Mouse (Mus musculus) forebrain, embryonic 13.5 days (tissue): Measurements from ENCODE around the gene Lcp1. TPM values are rescaled to one million over a fixed set of nuclear protein-coding genes. Genes with fewer than 3 reads are reported as not detected.

Source experiments
- ATAC-seq: fragments of 200-750 bp; cut with Nextera tagmentation; 2 replicates; pipeline ENCODE4 v1.8.0; 2017
- H3K27ac ChIP-seq: fragments of 300-500 bp; sonication (generic); 2 replicates; pipeline ENCODE4 v1.5.1; 2015; ENCODE audit warnings: inconsistent platforms, mild to moderate bottlenecking, moderate library complexity
- H3K27me3 ChIP-seq: fragments of 300-500 bp; sonication (generic); 2 replicates; pipeline ENCODE4 v1.6.1; 2015; ENCODE audit warnings: mild to moderate bottlenecking, inconsistent platforms
- H3K36me3 ChIP-seq: fragments of 300-500 bp; sonication (generic); 2 replicates; pipeline ENCODE4 v1.6.1; 2015; ENCODE audit warnings: mild to moderate bottlenecking, inconsistent platforms; ENCODE audit not compliant: poor library complexity, severe bottlenecking
- H3K4me1 ChIP-seq: fragments of 300-500 bp; sonication (generic); 2 replicates; pipeline ENCODE4 v1.6.1; 2015; ENCODE audit warnings: inconsistent platforms
- H3K4me2 ChIP-seq: fragments of 300-500 bp; sonication (generic); 2 replicates; pipeline ENCODE4 v1.6.1; 2015; ENCODE audit warnings: inconsistent platforms, mild to moderate bottlenecking, moderate library complexity
- H3K4me3 ChIP-seq: fragments of 300-500 bp; sonication (generic); 2 replicates; pipeline ENCODE4 v1.5.1; 2015; ENCODE audit warnings: mild to moderate bottlenecking, inconsistent platforms
- H3K9ac ChIP-seq: fragments of 300-500 bp; sonication (generic); 2 replicates; pipeline ENCODE4 v1.6.1; 2015; ENCODE audit warnings: mild to moderate bottlenecking, inconsistent platforms
- H3K9me3 ChIP-seq: fragments of 300-500 bp; sonication (generic); replicated peaks from 2 replicates; pipeline ENCODE4 v1.6.1; 2016; ENCODE audit warnings: inconsistent platforms
- WGBS: fragments of 180-500 bp; shearing (Covaris S2); methylation state at CpG from one replicate; pipeline ENCODE4 v1.1.7; 2015; 5-methylcytosine and 5-hydroxymethylcytosine counted together
- polyA plus RNA-seq: library from polyadenylated mRNA; unstranded; fragments of >200 nt; fragmentation: Nextera tagmentation; extraction: Ambion mirVana; gene quantifications from 2 replicates; pipeline ENCODE4 v1.2.1, GENCODE M21; 2015

Lcp1 gene
- polyA plus RNA-seq, 1 experiment from 2014 or later: 14.8 TPM

DNA sequence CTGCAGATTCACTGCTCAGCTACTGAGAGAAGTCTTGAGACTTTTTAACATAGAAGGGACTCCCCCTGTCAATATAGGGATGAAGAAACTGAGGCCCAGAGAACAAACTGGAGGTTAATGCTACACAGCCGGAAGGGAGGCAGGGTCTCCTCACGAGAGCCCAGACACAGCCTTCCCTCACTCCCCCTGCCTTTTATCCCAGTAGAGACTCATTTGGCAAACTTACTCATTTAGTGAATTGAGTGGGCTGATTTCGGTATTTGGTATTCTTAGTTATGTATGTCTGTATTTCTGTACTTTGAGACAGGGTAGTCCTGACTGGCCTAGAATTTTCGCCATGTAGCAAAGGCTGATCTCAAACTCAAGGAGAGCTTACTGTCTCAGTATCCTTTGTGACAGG, 59.8 kb downstream of the Lcp1 start:
- no peak overlapping the region for H3K9ac ChIP-seq
- no peaks in the 10 kb centered on the region for H3K9me3 ChIP-seq
- 86% methylated on average over 4 of the region's 4 CpGs for WGBS
- no peak overlapping the region for H3K27ac ChIP-seq
- ATAC-seq: no peak
- no peaks in the 10 kb centered on the region for H3K27me3 ChIP-seq
- no peaks in the 10 kb centered on the region for H3K36me3 ChIP-seq
- H3K4me3 ChIP-seq: no peak overlapping the region
- no peak overlapping the region for H3K4me2 ChIP-seq
- no peaks in the 10 kb centered on the region for H3K4me1 ChIP-seq

GRCm38 (mm10) chr14:75192427-75192826, 61.5 kb downstream of the Lcp1 start:
- Histone ChIP-seq H3K27me3 (no peaks in the 10 kb centered on the region), H3K4me3 (no peak overlapping the region), H3K9me3 (no peaks in the 10 kb centered on the region), H3K4me2 (no peak overlapping the region), H3K4me1 (no peaks in the 10 kb centered on the region), H3K36me3 (no peaks in the 10 kb centered on the region), H3K27ac (no peak overlapping the region), H3K9ac (no peak overlapping the region)
- WGBS: 90% methylated on average over 10 of the region's 10 CpGs
- ATAC-seq: no peak

- no peak overlapping the region for H3K4me2 ChIP-seq
- H3K27ac ChIP-seq: no peak overlapping the region
- no peak overlapping the region for H3K9ac ChIP-seq
- no peaks in the 10 kb centered on the region for H3K36me3 ChIP-seq
- no peaks in the 10 kb centered on the region for H3K27me3 ChIP-seq
- H3K9me3 ChIP-seq: no peaks in the 10 kb centered on the region
- no peak for ATAC-seq
- no peaks in the 10 kb centered on the region for H3K4me1 ChIP-seq
- 87% methylated on average over 10 of the region's 10 CpGs for WGBS
- no peak overlapping the region for H3K4me3 ChIP-seq
Observed at GRCm38 (mm10) chr14:75192858-75193257, 62.0 kb downstream of the Lcp1 start.

DNA sequence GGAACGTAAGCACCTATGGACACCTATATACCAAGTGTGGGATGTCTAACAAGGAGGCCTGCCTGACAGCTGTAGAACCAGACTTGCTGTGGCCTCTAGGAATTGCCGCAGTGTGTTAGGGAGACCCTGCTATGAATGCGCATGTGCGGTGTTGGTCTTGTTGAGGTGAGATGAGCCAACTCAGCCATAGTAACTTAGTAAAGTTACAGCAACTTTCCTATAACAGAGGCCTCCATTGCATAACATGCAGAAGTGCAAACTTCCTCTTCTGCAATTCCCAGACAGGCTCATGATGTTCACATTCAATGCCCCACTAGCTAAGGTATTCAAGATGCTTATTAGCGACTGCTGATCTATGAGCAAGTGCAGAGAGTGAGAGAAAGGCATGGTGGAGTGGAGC, 64.6 kb downstream of the Lcp1 start:
- Histone ChIP-seq H3K4me3 (no peak overlapping the region), H3K4me1 (no peaks in the 10 kb centered on the region), H3K4me2 (no peak overlapping the region), H3K27me3 (no peaks in the 10 kb centered on the region), H3K36me3 (no peaks in the 10 kb centered on the region), H3K9ac (no peak overlapping the region), H3K9me3 (no peaks in the 10 kb centered on the region), H3K27ac (no peak overlapping the region)
- ATAC-seq: no peak
- 92% methylated on average over 5 of the region's 5 CpGs for WGBS

GRCm38 (mm10) chr14:75197027-75197426, 66.1 kb downstream of the Lcp1 start:
- Histone ChIP-seq H3K4me3 (no peak overlapping the region), H3K27me3 (no peaks in the 10 kb centered on the region), H3K36me3 (no peaks in the 10 kb centered on the region), H3K9me3 (peaks cover 5% of the 10 kb centered on the region; the same call in 1 of the 2 replicates), H3K4me2 (no peak overlapping the region), H3K9ac (no peak overlapping the region), H3K27ac (no peak overlapping the region), H3K4me1 (no peaks in the 10 kb centered on the region)
- WGBS: 42% methylated on average over 5 of the region's 5 CpGs
- ATAC-seq: peak; percentile 55

DNA sequence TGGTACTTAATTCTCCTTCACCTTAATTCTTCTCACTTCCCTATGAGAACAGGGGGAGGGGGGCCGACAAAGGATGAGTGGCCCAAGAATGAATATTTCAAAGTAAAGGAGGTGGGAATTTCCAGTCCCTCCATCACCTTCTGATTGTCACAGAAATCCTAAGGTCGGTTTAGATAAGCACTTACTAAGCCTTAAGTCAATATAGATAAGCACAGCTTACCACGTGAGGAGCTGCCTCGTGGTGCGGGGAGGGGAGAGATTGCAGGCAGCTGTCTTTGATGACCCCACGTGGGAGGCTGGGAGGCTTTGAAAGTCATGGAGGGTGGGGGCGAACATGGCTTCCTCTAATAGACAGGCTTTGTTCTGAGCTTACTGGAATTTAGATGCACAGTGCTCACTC, 66.8 kb downstream of the Lcp1 start:
- Histone ChIP-seq H3K36me3 (no peaks in the 10 kb centered on the region), H3K4me1 (no peaks in the 10 kb centered on the region), H3K27me3 (no peaks in the 10 kb centered on the region), H3K27ac (no peak overlapping the region), H3K9me3 (peaks cover 5% of the 10 kb centered on the region; the same call in 1 of the 2 replicates), H3K9ac (no peak overlapping the region), H3K4me2 (no peak overlapping the region), H3K4me3 (no peak overlapping the region)
- 68% methylated on average over 7 of the region's 7 CpGs for WGBS
- no peak for ATAC-seq

GRCm38 (mm10) chr14:75205363-75206051, 74.6 kb downstream of the Lcp1 start:
- Histone ChIP-seq H3K27me3 (no peaks in the 10 kb centered on the region), H3K27ac (no peak overlapping the region), H3K9ac (no peak overlapping the region), H3K4me1 (no peaks in the 10 kb centered on the region), H3K4me3 (no peak overlapping the region), H3K36me3 (no peaks in the 10 kb centered on the region), H3K4me2 (no peak overlapping the region), H3K9me3 (peaks cover 5% of the 10 kb centered on the region; the same call in 1 of the 2 replicates)
- 79% methylated on average over 6 of the region's 6 CpGs for WGBS
- no peak for ATAC-seq

- Histone ChIP-seq H3K4me3 (no peak overlapping the region), H3K4me1 (no peaks in the 10 kb centered on the region), H3K27ac (no peak overlapping the region), H3K27me3 (no peaks in the 10 kb centered on the region), H3K9me3 (0 out of 2 replicates have a peak, but pooled peaks cover 5% of the 10 kb centered on the region), H3K9ac (no peak overlapping the region), H3K4me2 (no peak overlapping the region), H3K36me3 (no peaks in the 10 kb centered on the region)
- 94% methylated on average over 4 of the region's 4 CpGs for WGBS
- ATAC-seq: no peak
Observed at GRCm38 (mm10) chr14:75206307-75206706, 75.4 kb downstream of the Lcp1 start.

DNA sequence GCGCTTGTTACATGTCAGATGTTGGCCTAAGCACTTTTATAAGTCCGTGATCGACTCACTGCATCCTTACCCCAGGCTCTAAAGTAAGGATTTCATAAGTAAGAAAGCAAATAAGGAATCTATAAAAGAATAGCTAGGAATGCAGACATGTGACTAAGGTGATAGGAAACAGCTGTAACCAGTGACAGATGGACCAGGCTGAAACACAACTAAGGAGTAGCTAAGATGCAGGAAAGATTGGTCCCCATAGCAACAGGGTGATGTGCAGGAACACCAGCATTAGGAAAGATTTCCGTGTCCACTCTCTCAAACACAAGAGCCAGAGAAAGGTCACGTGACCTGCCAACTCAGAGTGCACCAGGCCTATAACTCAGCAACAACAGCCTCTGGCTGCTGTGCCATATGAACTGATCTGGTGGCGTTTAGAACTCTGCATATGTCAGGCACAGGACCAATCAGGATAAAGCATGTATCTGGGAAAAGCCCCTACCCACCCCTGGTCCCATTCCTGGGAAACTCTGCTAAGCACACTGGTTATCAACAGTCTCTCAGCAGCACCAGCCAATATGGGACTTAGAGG, 77.8 kb downstream of the Lcp1 start:
- H3K9me3 ChIP-seq: no peaks in the 10 kb centered on the region
- WGBS: 81% methylated on average over 6 of the region's 6 CpGs
- no peak overlapping the region for H3K4me2 ChIP-seq
- no peak overlapping the region for H3K4me3 ChIP-seq
- no peak overlapping the region for H3K9ac ChIP-seq
- no peaks in the 10 kb centered on the region for H3K27me3 ChIP-seq
- H3K27ac ChIP-seq: no peak overlapping the region
- no peak for ATAC-seq
- H3K4me1 ChIP-seq: peaks cover 2% of the 10 kb centered on the region
- H3K36me3 ChIP-seq: no peaks in the 10 kb centered on the region

GRCm38 (mm10) chr14:75213752-75214151, 82.9 kb downstream of the Lcp1 start:
- H3K27me3 ChIP-seq: no peaks in the 10 kb centered on the region
- H3K4me3 ChIP-seq: no peak overlapping the region
- no peak overlapping the region for H3K9ac ChIP-seq
- H3K4me2 ChIP-seq: no peak overlapping the region
- 84% methylated on average over 11 of the region's 11 CpGs for WGBS
- H3K36me3 ChIP-seq: no peaks in the 10 kb centered on the region
- no peaks in the 10 kb centered on the region for H3K9me3 ChIP-seq
- 0 out of 2 replicates have a peak overlapping the region, but pooled peaks have one; percentile 6 for H3K27ac ChIP-seq
- peaks cover 8% of the 10 kb centered on the region for H3K4me1 ChIP-seq
- 0 out of 2 replicates have a peak, but pooled peaks have one; percentile 36 for ATAC-seq

DNA sequence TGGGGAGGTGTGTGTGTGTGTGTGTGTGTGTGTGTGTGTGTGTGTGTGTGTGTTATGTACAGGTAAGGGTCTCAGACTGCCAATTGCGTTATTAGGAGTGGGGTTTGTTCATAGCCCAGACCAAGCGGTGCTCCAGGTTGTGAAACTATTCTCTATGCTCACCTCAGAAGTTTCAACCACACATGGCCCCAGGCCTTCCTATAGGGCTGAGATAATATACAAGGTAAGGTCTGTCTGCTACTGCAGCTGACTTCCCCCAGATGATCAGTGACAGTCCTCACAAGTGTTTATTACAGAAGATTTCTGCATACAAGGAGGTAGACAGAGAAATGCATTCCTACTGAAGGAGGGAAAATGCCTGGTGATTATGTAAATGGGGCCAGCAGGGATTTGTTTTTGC, 87.9 kb downstream of the Lcp1 start:
- Histone ChIP-seq H3K9me3 (no peaks in the 10 kb centered on the region), H3K4me1 (peaks cover 17% of the 10 kb centered on the region), H3K4me3 (no peak overlapping the region), H3K9ac (no peak overlapping the region), H3K27me3 (no peaks in the 10 kb centered on the region), H3K4me2 (no peak overlapping the region), H3K27ac (peak overlapping the region; percentile 71), H3K36me3 (no peaks in the 10 kb centered on the region)
- peak; percentile 61 for ATAC-seq
- 75% methylated on average over 2 of the region's 2 CpGs for WGBS

GRCm38 (mm10) chr14:75219250-75219913, 88.5 kb downstream of the Lcp1 start:
- no peaks in the 10 kb centered on the region for H3K27me3 ChIP-seq
- H3K36me3 ChIP-seq: no peaks in the 10 kb centered on the region
- H3K9ac ChIP-seq: no peak overlapping the region
- WGBS: 41% methylated on average over 5 of the region's 5 CpGs
- H3K9me3 ChIP-seq: no peaks in the 10 kb centered on the region
- H3K4me1 ChIP-seq: peaks cover 16% of the 10 kb centered on the region
- peak; percentile 91 for ATAC-seq
- 0 out of 2 replicates have a peak overlapping the region, but pooled peaks have one; percentile 1 for H3K4me2 ChIP-seq
- H3K27ac ChIP-seq: peak overlapping the region; percentile 71
- no peak overlapping the region for H3K4me3 ChIP-seq
